Mouse (Mus musculus): Measurements from ENCODE around the gene 1500011B03Rik.
"Not testable (repeated sequence)": the region's sequence is repeated elsewhere in the genome, so short reads cannot be mapped to it uniquely, and the experiment has no call there.

GRCm38 (mm10) chr5:114840481-114840880 lies 17.2 kb upstream of the 1500011B03Rik start:
- not testable (repeated sequence) for TF ChIP-seq CTCF (IDR thresholded peaks at IDR 0.05; ENCODE audit: low read depth, low read length); POLR2A (IDR thresholded peaks at IDR 0.05; ENCODE audit: borderline replicate concordance, low read depth, low read length)
